Mouse (Mus musculus) cerebellum, postnatal 4 days (tissue): ENCODE results near the gene Bdh1.

Experiments
- DNase-seq, 2 experiments: peaks; one replicate each; pipeline ENCODE4 v3.0.0; 2022; ENCODE audit warnings: low spot score in 2 of 2, mixed read lengths in 1 of 2

Gene Bdh1

GRCm38 (mm10) chr16:31500969-31501750, 79.1 kb downstream of the Bdh1 start:
- DNase-seq, result no peak

GRCm38 (mm10) chr16:31501751-31502365, 79.8 kb downstream of the Bdh1 start:
- no peak for DNase-seq

GRCm38 (mm10) chr16:31506665-31507456, 84.8 kb downstream of the Bdh1 start:
- no peak for DNase-seq

- no peak for DNase-seq
Observed at GRCm38 (mm10) chr16:31507457-31507755, 85.3 kb downstream of the Bdh1 start.

GRCm38 (mm10) chr16:31507794-31508526, 85.9 kb downstream of the Bdh1 start:
- no peak for DNase-seq
